Mouse (Mus musculus) embryonic facial prominence, embryonic 13.5 days (tissue): Measurements from ENCODE around the gene Ptdss2. TPM values are rescaled to one million over a fixed set of nuclear protein-coding genes. Genes with fewer than 3 reads are reported as not detected.

Source experiments
- ATAC-seq: fragments of 200-750 bp; cut with Nextera tagmentation; 2 replicates; pipeline ENCODE4 v1.8.0; 2017; ENCODE audit warnings: low read depth; ENCODE audit not compliant: insufficient number of reproducible peaks, insufficient read depth, low FRiP score, low TSS enrichment
- H3K27ac ChIP-seq: fragments of 300-500 bp; sonication (generic); 2 replicates; pipeline ENCODE4 v1.5.1; 2015; ENCODE audit warnings: moderate library complexity, mild to moderate bottlenecking, inconsistent platforms
- H3K27me3 ChIP-seq: fragments of 300-500 bp; sonication (generic); 2 replicates; pipeline ENCODE4 v1.6.1; 2015; ENCODE audit warnings: mild to moderate bottlenecking, inconsistent platforms
- H3K36me3 ChIP-seq: fragments of 300-500 bp; sonication (generic); 2 replicates; pipeline ENCODE4 v1.6.1; 2015; ENCODE audit warnings: mild to moderate bottlenecking, inconsistent platforms
- H3K4me1 ChIP-seq: fragments of 300-500 bp; sonication (generic); 2 replicates; pipeline ENCODE4 v1.6.1; 2015; ENCODE audit warnings: inconsistent platforms
- H3K4me2 ChIP-seq: fragments of 300-500 bp; sonication (generic); 2 replicates; pipeline ENCODE4 v1.6.1; 2015; ENCODE audit warnings: moderate library complexity, mild to moderate bottlenecking, inconsistent platforms
- H3K4me3 ChIP-seq: fragments of 300-500 bp; sonication (generic); 2 replicates; pipeline ENCODE4 v1.5.1; 2015; ENCODE audit warnings: mild to moderate bottlenecking, inconsistent platforms
- H3K9ac ChIP-seq: fragments of 300-500 bp; sonication (generic); 2 replicates; pipeline ENCODE4 v1.6.1; 2015; ENCODE audit warnings: mild to moderate bottlenecking, inconsistent platforms
- H3K9me3 ChIP-seq: fragments of 300-500 bp; sonication (generic); 2 replicates; pipeline ENCODE4 v1.6.1; 2016; ENCODE audit warnings: inconsistent platforms
- WGBS: fragments of 180-500 bp; shearing (Covaris S2); methylation state at CpG from one replicate; pipeline ENCODE4 v1.1.7; 2015; ENCODE audit warnings: mixed read lengths; 5-methylcytosine and 5-hydroxymethylcytosine counted together
- polyA plus RNA-seq: library from polyadenylated mRNA; unstranded; fragments of >200 nt; fragmentation: Nextera tagmentation; extraction: Ambion mirVana; gene quantifications from 2 replicates; pipeline ENCODE4 v1.2.1, GENCODE M21; 2015

The Ptdss2 gene
- polyA plus RNA-seq, 1 experiment from 2014 or later = 76.0 TPM

DNA sequence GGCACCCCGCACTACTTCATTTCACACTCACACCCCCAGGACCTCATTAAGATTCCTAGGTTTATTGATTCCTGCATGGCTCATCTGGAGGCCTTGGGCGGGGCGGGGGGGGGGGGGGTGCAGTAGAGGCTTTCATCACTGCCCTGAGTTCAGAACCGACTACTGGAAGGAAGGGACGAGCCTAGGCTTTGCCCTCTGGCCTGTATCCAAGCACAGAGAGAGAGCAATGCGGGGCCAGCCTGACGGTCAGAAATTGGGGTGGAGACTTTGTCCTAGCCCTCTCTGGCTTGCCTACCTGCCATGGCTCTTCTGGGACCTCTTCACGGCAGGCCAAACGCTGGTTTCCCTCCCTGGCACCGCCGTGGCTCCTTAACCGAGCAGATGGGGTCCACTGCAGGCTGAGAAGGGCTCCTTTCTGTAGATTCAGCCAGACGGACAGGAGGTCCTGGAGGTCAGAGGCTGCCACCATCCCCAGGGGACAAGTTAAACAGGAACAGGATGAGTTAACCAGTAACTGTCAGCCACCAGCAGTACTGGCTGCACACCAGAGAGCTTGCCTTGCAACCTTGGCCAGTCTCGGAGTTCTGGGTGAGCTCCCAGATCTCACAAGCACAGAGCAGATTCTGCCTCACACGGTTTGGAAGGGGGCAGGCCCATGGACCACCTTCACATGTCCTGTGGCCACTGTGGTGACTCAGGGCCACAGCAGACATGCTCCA is 27.5 kb upstream of the Ptdss2 start:
- H3K9ac ChIP-seq = no peak overlapping the region
- H3K9me3 ChIP-seq = no peaks in the 10 kb centered on the region
- no peak overlapping the region for H3K4me3 ChIP-seq
- WGBS = 54% methylated on average over 15 of the region's 15 CpGs
- H3K4me2 ChIP-seq = no peak overlapping the region
- peaks cover 27% of the 10 kb centered on the region for H3K27me3 ChIP-seq
- no peaks in the 10 kb centered on the region for H3K36me3 ChIP-seq
- ATAC-seq = no peak
- H3K27ac ChIP-seq = no peak overlapping the region
- peaks cover 13% of the 10 kb centered on the region for H3K4me1 ChIP-seq

DNA sequence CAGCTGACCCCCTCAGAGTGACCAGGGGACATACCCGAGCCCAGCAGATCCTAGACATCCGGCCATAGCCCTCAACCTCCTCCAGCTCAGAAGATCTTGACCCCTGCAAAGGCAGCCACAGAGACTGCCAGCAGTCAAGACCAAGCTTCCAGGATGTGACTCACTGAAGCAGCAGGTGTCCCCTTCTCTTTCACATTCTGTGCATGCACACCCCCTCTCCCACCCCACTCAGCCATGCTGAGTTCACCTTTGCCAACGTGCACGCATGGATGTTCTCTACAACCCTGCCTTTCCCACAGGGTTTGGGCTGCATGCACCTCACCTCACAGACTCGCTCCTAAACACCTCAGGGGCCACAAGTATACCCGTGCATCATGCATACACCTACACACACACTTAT is 26.2 kb upstream of the Ptdss2 start:
- no peak overlapping the region for H3K27ac ChIP-seq
- no peaks in the 10 kb centered on the region for H3K36me3 ChIP-seq
- H3K4me3 ChIP-seq = no peak overlapping the region
- H3K27me3 ChIP-seq = peaks cover 35% of the 10 kb centered on the region
- no peak overlapping the region for H3K4me2 ChIP-seq
- peaks cover 21% of the 10 kb centered on the region for H3K4me1 ChIP-seq
- H3K9me3 ChIP-seq = no peaks in the 10 kb centered on the region
- no peak for ATAC-seq
- H3K9ac ChIP-seq = no peak overlapping the region
- 85% methylated on average over 6 of the region's 6 CpGs for WGBS

DNA sequence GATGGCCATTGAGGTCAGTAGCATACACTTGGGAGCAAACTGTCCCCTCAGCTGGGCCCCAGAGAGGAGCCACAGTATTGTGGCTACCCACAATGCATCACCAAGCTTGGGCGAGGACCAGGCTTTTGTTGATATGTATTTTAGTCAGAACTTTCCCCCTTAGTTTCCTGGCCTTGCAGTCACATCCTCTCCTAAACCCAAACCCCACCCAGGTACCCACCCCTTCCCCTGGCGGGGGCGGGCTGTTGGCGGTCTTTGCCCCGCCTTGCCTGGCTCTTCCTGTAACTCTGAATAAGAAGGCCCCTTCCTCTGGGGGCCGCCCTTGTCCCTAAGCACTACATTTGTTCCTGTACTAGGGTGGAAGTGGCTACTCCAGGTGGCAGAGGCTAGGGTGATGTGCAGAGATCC is 25.5 kb upstream of the Ptdss2 start:
- no peak overlapping the region for H3K4me2 ChIP-seq
- H3K9ac ChIP-seq = no peak overlapping the region
- no peak overlapping the region for H3K4me3 ChIP-seq
- H3K27me3 ChIP-seq = peaks cover 39% of the 10 kb centered on the region
- no peak overlapping the region for H3K27ac ChIP-seq
- H3K36me3 ChIP-seq = no peaks in the 10 kb centered on the region
- 34% methylated on average over 6 of the region's 6 CpGs for WGBS
- no peaks in the 10 kb centered on the region for H3K9me3 ChIP-seq
- no peak for ATAC-seq
- peaks cover 21% of the 10 kb centered on the region for H3K4me1 ChIP-seq

GRCm38 (mm10) chr7:141097177-141097576 is 25.0 kb upstream of the Ptdss2 start:
- H3K36me3 ChIP-seq = no peaks in the 10 kb centered on the region
- WGBS = 80% methylated on average over 5 of the region's 5 CpGs
- H3K27me3 ChIP-seq = peaks cover 44% of the 10 kb centered on the region
- H3K9me3 ChIP-seq = no peaks in the 10 kb centered on the region
- H3K4me1 ChIP-seq = peaks cover 18% of the 10 kb centered on the region
- H3K9ac ChIP-seq = no peak overlapping the region
- no peak overlapping the region for H3K27ac ChIP-seq
- no peak overlapping the region for H3K4me3 ChIP-seq
- ATAC-seq = no peak
- H3K4me2 ChIP-seq = no peak overlapping the region

- peaks cover 11% of the 10 kb centered on the region for H3K4me1 ChIP-seq
- H3K36me3 ChIP-seq = no peaks in the 10 kb centered on the region
- peak within 1 kb of the TSS; percentile 71 for H3K4me2 ChIP-seq
- no peak for ATAC-seq
- H3K9ac ChIP-seq = peak within 1 kb of the TSS; percentile 60
- peaks cover 47% of the 10 kb centered on the region for H3K27me3 ChIP-seq
- peak within 1 kb of the TSS; percentile 44 for H3K4me3 ChIP-seq
- H3K9me3 ChIP-seq = no peaks in the 10 kb centered on the region
- H3K27ac ChIP-seq = no peak within 1 kb of the TSS
- WGBS = under 1% methylated on average over 56 of the region's 56 CpGs
Measured at GRCm38 (mm10) chr7:141099911-141100691, 22.1 kb upstream of the Ptdss2 start, which contains the start of gene Sigirr. Gene Sigirr, minus strand, starts transcription at chr7:141100572.

- H3K36me3 ChIP-seq = no peaks in the 10 kb centered on the region
- H3K4me2 ChIP-seq = no peak overlapping the region
- peaks cover 43% of the 10 kb centered on the region for H3K27me3 ChIP-seq
- H3K9ac ChIP-seq = no peak overlapping the region
- no peaks in the 10 kb centered on the region for H3K9me3 ChIP-seq
- H3K4me3 ChIP-seq = no peak overlapping the region
- WGBS = 69% methylated on average over 3 of the region's 3 CpGs
- peaks cover 11% of the 10 kb centered on the region for H3K4me1 ChIP-seq
- no peak for ATAC-seq
- H3K27ac ChIP-seq = no peak overlapping the region
Measured at GRCm38 (mm10) chr7:141103161-141103560, 19.0 kb upstream of the Ptdss2 start.

DNA sequence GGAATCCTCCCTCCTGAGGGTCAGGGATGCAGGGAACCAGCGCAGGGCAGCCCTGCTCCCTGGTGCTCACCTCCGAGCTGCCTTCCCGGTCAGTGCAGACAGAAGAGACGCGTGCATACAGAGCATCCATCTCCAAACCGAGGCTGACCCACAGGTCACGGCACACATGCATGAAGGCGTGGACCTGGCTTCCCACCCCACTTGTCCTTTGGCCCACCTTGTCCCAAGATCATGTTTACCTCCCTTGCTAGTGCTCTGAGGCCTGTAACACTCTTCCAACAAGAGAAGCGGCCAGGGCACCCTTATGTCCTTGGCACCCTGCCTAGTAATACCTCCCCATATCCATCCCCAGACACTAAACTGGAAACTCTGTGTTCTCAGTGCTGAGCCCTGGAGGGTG is 6.3 kb upstream of the Ptdss2 start:
- no peak overlapping the region for H3K27ac ChIP-seq

GRCm38 (mm10) chr7:141117636-141118035 is 4.5 kb upstream of the Ptdss2 start, which contains the start of gene Ano9:
Gene Ano9, minus strand, starts transcription at chr7:141117806.
- Histone ChIP-seq H3K9ac (peak within 1 kb of the TSS; percentile 52), H3K36me3 (no peaks in the 10 kb centered on the region), H3K27ac (no peak within 1 kb of the TSS), H3K27me3 (peaks cover 14% of the 10 kb centered on the region), H3K9me3 (no peaks in the 10 kb centered on the region), H3K4me2 (peak within 1 kb of the TSS; percentile 46), H3K4me1 (peaks cover 5% of the 10 kb centered on the region), H3K4me3 (peak within 1 kb of the TSS; percentile 12; the same call in 1 of the 2 replicates)
- no peak for ATAC-seq
- WGBS = 11% methylated on average over 9 of the region's 9 CpGs

More for the DNA sequence above, 6.3 kb upstream of the Ptdss2 start:
- no peak overlapping the region for H3K4me3 ChIP-seq
- H3K4me2 ChIP-seq = no peak overlapping the region
- peaks cover 14% of the 10 kb centered on the region for H3K27me3 ChIP-seq
- no peak for ATAC-seq
- H3K4me1 ChIP-seq = no peaks in the 10 kb centered on the region
- H3K9me3 ChIP-seq = no peaks in the 10 kb centered on the region
- WGBS = 83% methylated on average over 9 of the region's 9 CpGs
- no peaks in the 10 kb centered on the region for H3K36me3 ChIP-seq
- no peak overlapping the region for H3K9ac ChIP-seq

GRCm38 (mm10) chr7:141119487-141119886 is 2.7 kb upstream of the Ptdss2 start:
- Histone ChIP-seq H3K27me3 (peaks cover 14% of the 10 kb centered on the region), H3K36me3 (no peaks in the 10 kb centered on the region), H3K9me3 (no peaks in the 10 kb centered on the region), H3K9ac (no peak overlapping the region), H3K27ac (no peak overlapping the region), H3K4me1 (peaks cover 5% of the 10 kb centered on the region), H3K4me3 (no peak overlapping the region), H3K4me2 (no peak overlapping the region)
- no peak for ATAC-seq
- 70% methylated on average over 3 of the region's 3 CpGs for WGBS

GRCm38 (mm10) chr7:141120605-141121004 is 1.6 kb upstream of the Ptdss2 start:
- 87% methylated on average over 3 of the region's 3 CpGs for WGBS
- ATAC-seq = no peak
- H3K9me3 ChIP-seq = no peaks in the 10 kb centered on the region

DNA sequence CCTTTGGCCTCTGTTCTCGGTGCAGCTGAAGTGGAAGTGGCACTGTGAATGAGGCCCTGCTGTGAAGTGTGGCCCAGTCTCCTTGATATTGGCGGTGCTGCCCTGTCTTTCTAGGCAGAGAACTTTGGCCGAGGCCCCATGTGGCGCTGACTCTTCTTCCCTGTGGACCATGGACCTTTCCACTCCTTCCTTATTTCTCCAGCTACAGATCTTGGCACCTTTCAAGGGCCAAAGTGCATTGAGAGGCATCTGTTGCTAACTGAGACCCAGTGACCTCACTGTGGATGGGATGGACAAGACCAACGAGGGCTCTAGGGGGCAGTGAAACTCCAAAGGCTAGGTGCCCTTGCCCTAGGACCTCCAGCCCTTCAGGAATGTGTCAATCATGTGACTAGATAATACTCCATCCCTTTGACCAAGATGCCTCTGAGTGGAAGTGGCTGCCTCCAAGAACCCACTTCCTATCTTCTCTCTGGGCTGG is 1.1 kb upstream of the Ptdss2 start:
- H3K9me3 ChIP-seq = no peaks in the 10 kb centered on the region
- H3K27me3 ChIP-seq = peaks cover 11% of the 10 kb centered on the region
- no peak for ATAC-seq
- H3K4me1 ChIP-seq = peaks cover 5% of the 10 kb centered on the region
- H3K9ac ChIP-seq = no peak overlapping the region
- H3K4me2 ChIP-seq = no peak overlapping the region
- no peak overlapping the region for H3K4me3 ChIP-seq
- no peak overlapping the region for H3K27ac ChIP-seq
- H3K36me3 ChIP-seq = no peaks in the 10 kb centered on the region
- WGBS = 73% methylated on average over 5 of the region's 5 CpGs

More at GRCm38 (mm10) chr7:141120605-141121004, 1.6 kb upstream of the Ptdss2 start:
- H3K36me3 ChIP-seq = no peaks in the 10 kb centered on the region
- no peak overlapping the region for H3K4me2 ChIP-seq
- peaks cover 14% of the 10 kb centered on the region for H3K27me3 ChIP-seq
- no peak overlapping the region for H3K4me3 ChIP-seq
- H3K4me1 ChIP-seq = peaks cover 5% of the 10 kb centered on the region
- no peak overlapping the region for H3K9ac ChIP-seq
- H3K27ac ChIP-seq = no peak overlapping the region
